Mouse (Mus musculus) gastrocnemius, postnatal 4 days (tissue): ENCODE measurements around the gene Gm11634. TPM values are rescaled to one million over a fixed set of nuclear protein-coding genes. Genes with fewer than 3 reads are reported as not detected.
A peak's percentile ranks its signal among the peaks of the same experiment; 100 is the strongest.
"Not testable (repeated sequence)": the region's sequence is repeated elsewhere in the genome, so short reads cannot be mapped to it uniquely, and the experiment has no call there.

Experiments
- DNase-seq, 2 experiments: peaks; one replicate each; pipeline ENCODE4 v3.0.0; 2021 to 2022; ENCODE audit warnings: low spot score in 2 of 2, mixed read lengths in 2 of 2
- long read RNA-seq, 2 experiments: library from polyadenylated mRNA; stranded (forward); transcript quantifications; one replicate each; pipeline ENCODE4 v2.0.0; 2021
- total RNA-seq, 2 experiments: library from RNA; stranded (reverse); gene quantifications; 2 replicates each; pipeline ENCODE4 v1.2.3; 2021

Gene Gm11634
- total RNA-seq = not detected
- long read RNA-seq, experiment 1 = 0 reads
- long read RNA-seq, experiment 2 = 0 reads

DNA sequence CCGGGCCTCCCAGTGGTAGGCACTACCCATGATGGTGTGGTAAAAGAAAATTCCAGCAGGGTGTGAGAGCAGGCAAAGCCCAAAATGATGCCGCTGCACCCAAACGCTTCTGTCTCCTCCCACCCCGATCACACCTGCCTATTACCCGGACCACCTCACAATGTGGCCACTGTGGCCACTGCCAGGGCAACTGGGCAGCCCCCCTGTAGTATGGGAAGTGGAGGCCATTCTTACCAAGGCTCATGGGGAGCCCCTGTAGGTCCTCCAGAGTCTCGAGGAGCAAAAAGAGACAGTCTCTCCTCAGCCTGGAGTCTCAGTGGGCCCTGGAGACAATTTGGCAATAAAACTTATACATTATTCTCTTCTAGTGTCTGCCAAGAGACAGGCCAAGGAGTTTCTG lies at the start of gene Gm11634:
Gene Gm11634, minus strand, starts transcription at position 101 of the 400 bp plus-strand sequence.
- DNase-seq = no peak

DNA sequence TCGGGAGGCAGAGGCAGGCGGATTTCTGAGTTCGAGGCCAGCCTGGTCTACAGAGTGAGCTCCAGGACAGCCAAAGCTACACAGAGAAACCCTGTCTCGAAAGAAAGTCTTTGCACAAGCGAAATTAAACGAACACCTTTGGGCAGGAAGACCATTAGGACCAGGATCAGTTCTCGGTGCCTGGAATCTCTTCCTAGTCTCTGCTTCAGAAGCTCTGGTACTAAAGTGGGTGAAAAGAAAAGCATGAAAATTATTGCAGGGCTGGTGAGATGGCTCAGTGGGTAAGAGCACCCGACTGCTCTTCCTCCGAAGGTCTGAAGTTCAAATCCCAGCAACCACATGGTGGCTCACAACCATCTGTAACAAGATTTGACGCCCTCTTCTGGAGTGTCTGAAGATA lies 48.0 kb upstream of the Gm11634 start:
- DNase-seq = not testable (repeated sequence)

DNA sequence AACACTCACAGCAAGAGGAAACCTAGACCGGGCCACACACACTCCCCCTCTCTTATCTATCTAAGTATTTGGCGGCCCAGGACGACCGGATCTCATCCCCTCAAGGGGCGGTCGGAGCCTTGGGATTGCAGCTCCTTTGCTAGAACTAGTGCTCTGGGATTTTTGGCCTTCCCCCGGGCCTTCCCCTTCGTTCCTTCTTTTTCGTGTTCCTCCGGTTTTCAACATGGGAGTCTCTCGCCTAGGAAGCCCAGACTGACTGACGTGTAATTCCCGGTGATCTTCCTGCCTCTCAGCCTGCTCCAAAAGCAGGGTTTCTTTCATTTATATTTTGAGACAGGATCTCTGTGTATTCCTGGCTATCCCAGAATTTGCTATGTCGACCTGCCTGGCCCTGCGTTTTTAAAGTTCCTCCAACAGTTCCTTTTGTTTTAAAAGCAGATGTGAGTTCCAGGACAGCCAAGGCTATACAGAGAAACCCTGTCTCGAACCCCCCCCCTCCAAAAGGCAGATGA lies 47.3 kb upstream of the Gm11634 start:
- DNase-seq = not testable (repeated sequence)

DNA sequence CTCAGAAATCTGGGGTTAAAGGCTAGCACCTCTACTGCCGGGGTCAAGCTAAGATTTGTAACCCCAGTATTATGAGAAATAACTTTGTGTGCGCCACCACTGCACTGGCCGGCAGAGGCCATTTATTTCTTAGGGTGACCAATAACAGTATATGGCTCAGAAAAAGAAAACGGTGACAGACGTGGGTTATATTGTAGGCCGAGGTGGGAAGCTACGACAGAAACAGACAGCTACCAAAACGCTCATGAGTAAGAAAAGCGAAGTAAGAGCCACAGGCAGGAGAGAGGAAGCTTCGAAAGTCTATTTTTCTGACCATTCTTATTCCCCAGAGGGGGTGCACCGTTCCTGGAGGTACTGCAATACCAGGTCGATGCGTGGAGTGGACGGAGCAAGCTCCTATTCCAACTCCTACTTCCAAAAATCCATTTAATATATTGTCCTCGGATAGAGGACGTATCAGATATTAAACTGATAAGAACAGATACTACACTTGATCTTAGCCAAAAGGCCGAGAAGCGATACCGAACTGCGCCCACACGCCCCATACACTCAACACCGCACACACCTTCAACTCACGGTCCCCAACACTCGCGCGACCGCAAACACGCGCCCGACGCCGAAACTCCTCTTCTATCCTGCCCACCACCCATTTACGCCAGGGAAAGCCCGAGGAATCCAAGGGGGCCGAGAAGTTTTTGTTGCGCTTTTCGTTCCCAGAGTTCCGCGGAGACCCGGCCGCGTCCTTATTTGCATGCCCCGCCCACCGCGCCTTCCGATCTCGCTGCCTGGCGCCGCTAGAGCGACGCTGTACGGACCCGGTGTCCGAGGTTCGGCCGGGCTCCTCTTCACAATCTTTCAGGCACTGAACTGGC lies 46.6 kb upstream of the Gm11634 start:
- peak; percentile 43 to 61 for DNase-seq

DNA sequence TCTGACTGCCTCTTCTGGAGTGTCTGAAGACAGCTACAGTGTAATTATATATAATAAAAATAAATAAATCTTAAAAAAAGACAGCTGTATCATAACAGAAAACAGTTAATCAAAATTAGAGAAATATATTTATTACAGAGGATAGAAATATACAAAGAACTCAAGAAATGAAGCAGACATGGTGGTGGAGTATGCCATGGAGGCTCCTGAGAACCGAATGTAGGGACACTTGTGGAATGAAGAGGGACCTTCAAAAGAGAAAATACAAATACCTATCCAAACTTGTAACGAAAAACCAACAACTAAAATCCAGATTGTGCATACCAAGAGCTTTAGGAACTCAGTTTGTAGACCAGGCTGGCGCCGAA lies 46.0 kb upstream of the Gm11634 start:
- DNase-seq = not testable (repeated sequence)

DNA sequence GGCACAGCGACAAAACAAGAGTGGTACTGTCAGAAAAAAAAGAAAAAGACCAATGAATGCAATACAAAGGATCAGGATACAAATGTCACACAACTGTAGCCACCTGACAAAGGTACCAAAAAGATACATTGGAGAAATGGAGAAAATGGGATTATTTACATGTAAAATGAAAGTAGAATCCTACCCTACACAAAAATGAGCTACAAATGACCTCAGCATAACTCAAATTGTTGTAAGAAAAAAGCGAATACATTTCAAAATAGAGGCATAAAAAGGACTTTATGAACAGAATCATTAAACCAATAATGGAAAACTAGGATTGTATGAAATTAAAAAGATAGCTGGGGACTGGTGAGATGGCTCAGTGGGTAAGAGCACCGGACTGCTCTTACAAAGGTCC lies 45.5 kb upstream of the Gm11634 start:
- no peak for DNase-seq

DNA sequence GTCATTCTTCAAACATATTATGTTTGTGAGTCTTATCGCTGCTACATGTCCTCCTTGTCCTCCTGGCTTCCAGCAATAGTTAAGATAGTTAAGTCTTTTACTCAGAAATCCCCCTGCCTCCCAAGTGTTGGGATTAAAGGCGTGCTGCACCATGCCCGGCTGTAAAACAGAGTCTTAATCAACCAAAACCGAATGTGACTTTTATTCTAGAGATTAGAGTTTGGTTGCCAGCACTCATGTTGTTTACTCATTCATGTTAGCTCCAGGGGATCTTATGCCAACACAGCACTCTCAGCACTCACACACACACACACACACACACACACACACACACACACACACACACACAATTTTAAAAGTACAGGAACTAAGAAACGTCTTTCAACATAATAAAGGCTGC lies 43.9 kb upstream of the Gm11634 start:
- DNase-seq = no peak

DNA sequence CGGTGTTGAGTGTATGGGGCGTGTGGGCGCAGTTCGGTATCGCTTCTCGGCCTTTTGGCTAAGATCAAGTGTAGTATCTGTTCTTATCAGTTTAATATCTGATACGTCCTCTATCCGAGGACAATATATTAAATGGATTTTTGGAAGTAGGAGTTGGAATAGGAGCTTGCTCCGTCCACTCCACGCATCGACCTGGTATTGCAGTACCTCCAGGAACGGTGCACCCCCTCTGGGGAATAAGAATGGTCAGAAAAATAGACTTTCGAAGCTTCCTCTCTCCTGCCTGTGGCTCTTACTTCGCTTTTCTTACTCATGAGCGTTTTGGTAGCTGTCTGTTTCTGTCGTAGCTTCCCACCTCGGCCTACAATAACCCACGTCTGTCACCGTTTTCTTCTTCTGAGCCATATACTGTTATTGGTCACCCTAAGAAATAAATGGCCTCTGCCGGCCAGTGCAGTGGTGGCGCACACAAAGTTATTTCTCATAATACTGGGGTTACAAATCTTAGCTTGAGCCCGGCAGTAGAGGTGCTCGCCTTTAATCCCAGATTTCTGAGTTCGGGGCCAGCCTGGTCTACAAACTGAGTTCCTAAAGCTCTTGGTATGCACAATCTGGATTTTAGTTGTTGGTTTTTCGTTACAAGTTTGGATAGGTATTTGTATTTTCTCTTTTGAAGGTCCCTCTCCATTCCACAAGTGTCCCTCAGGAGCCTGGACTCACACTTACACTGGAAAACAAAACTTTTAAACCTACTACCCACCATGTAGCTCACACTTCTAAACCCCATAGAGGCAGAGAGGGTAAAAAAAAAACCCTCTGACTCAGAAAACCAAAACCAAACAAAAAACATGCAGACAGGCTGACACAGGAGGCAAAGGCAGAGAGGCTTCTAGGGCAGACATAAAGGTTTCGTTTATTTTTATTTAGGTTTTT lies 42.9 kb upstream of the Gm11634 start:
- not testable (repeated sequence) for DNase-seq

DNA sequence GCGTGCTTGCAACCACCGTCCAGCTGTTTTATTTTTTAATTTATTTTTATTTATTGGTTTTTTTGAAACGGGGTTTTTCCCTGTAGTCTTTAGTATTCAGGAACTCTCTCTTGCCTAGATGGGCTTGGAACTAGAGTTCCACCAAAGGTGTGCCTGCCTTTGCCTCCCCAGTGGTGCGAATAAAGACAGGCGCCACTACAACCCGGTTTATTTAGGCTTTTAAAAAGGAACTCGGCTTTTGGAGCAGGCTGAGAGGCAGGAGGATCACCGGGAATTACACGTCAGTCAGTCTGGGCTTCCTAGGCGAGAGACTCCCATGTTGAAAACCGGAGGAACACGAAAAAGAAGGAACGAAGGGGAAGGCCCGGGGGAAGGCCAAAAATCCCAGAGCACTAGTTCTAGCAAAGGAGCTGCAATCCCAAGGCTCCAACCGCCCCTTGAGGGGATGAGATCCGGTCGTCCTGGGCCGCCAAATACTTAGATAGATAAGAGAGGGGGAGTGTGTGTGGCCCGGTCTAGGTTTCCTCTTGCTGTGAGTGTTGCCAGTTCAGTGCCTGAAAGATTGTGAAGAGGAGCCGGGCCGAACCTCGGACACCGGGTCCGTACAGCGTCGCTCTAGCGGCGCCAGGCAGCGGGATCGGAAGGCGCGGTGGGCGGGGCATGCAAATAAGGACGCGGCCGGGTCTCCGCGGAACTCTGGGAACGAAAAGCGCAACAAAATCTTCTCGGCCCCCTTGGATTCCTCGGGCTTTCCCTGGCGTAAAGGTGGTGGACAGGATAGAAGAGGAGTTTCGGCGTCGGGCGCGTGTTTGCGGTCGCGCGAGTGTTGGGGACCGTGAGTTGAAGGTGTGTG lies 42.0 kb upstream of the Gm11634 start:
- peak; percentile 70 to 80 for DNase-seq

DNA sequence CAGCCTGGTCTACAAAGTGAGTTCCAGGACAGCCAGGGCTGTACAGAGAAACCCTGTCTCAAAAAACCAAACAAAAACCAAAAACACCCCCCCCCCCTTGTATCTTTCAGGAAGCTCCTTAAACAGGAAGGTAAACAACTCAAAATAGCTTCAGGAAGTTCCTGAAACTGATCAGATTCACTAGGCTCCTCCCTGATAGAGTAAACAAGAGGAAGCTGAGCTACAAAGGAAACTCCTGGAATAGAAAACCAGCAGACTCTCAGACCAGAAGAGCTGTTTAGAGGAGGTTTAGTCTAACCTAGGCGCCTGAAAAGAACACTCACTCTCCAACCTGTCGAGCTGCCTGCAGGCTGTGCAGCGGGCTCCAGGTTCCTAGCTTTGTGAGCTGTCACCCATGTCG lies 40.7 kb upstream of the Gm11634 start:
- no peak for DNase-seq

DNA sequence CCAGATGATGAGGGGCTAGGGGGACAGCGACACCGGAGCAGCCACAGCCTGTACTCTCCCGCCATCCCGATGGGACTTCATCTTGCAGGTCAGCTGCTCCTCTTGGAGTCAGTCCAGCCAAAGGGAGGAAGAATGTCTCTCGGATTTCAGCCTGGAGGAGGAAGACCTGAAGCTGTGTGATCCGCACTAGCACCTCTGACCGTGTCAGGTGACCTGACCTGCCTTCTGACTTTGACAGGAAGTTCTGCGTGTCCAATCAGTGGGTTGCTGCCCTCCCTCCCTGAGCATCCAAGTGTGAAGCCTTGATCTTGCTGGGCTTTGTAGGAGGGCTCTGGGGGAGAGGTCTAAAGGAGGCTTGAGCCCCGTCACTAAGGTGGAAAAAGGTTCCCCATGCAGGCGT lies 36.6 kb upstream of the Gm11634 start:
- no peak for DNase-seq

DNA sequence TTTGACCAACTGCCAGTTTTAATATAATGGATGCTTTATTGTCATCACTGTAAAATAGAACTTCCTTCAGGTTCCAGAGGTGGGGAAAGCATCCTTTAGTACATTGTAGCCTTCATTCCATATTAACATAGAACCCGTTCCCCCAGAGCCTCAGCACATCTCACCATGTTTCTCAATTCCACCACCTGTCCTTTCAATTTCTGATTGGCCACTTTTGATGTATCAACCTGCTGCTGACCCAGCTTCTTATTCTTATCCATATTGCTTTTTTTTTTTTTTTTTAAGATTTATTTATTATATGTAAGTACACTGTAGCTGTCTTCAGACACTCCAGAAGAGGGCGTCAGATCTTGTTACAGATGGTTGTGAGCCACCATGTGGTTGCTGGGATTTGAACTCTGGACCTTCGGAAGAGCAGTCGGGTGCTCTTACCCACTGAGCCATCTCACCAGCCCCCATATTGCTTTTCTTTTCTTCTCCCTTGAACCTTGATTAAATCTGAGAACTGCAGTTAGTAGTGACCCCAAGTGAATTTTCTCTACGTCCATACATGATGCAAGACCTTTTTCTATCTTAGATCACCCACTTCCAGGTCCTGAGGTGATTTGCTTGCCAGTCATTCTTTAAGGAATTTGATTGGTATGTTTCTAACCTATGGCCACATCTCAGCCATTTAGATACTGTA lies 29.8 kb upstream of the Gm11634 start:
- DNase-seq = not testable (repeated sequence)

DNA sequence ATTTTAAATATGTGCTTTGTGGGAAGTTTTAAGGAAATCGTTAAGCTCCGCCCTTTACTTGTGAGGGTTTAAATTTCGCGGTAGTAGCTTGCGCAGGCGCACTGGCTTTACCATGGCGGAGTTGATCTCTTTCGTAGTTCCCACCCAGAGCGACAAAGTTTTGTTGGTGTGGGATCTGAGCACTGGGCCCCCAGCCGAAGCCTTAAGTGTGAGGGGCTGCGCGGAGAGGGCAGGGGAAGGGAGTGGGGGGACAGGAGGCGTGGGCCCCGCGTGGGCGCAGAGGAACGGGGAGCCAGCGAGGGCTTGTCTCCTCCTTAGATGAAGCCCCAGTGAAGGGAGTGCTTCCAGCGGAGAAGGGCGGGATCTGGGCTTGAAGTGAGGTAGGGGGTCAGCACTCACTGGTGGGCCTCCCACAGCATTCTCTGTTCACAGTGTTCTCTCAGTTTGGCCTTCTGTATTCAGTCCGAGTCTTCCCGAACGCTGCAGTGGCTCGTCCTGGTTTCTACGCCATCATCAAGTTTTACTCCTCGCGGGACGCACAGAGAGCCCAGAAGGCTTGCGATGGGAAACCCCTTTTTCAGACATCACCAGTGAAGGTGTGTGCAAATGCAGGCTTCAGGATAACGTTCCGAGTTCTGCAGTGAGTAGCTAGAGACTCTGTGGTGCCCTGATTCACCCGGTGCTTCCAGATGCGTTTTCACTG lies 29.0 kb upstream of the Gm11634 start:
- DNase-seq = peak; percentile 74 to 89

DNA sequence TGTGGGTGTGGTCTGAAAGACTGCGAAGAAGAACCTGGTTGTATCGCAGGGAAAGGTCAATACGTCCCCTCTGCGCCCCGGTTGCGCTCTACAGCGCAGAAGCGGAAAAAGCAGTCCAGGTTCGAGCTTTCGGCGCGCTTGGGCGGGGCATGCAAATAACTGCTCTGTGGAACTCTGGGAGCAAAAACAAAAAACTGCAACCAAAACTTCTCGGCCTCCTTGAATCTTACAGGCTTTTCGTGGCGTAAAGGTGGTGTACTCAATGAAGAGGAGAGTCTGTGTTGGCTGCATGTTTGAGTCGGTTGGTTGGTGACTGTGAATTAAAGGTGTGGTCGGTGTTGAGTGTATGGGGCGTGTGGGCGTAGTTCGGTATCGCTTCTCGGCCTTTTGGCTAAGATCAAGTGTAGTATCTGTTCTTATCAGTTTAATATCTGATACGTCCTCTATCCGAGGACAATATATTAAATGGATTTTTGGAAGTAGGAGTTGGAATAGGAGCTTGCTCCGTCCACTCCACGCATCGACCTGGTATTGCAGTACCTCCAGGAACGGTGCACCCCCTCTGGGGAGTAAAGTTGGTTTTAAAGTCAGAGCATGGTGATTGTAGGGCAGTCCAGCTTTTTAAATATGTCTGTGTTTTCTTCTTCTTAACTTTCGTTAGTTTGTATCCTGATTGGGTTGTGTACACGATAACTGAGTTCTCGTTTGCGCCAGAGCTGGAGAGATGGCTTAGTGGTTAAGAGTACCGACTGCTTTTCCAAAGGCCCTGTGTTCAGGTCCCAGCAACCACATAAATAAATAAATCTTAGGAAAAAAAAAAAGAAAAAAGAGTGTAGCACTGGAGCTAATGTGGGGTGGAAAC lies 28.2 kb upstream of the Gm11634 start, which contains the start of gene Rdm1:
Gene Rdm1, plus strand, starts transcription at position 201 of the 862 bp plus-strand sequence.
- DNase-seq = peak; percentile 42 to 79

DNA sequence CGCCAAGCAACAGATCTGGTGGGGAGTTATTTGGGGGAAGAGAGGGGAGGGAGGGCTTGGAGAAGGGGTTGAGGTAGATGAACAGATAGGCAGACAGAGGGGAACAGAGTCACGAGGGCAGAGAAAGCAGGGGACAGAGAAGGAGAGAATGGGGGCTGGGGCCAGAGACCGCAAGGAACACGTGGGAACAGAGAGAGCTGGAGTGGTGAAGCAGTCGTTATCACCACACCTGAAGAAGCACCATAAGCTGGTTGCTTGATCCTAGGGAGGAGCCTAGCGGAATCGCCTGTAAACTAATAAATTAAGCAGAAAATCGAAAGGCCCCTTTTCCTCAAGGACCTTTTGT lies 27.6 kb upstream of the Gm11634 start:
- DNase-seq = no peak

DNA sequence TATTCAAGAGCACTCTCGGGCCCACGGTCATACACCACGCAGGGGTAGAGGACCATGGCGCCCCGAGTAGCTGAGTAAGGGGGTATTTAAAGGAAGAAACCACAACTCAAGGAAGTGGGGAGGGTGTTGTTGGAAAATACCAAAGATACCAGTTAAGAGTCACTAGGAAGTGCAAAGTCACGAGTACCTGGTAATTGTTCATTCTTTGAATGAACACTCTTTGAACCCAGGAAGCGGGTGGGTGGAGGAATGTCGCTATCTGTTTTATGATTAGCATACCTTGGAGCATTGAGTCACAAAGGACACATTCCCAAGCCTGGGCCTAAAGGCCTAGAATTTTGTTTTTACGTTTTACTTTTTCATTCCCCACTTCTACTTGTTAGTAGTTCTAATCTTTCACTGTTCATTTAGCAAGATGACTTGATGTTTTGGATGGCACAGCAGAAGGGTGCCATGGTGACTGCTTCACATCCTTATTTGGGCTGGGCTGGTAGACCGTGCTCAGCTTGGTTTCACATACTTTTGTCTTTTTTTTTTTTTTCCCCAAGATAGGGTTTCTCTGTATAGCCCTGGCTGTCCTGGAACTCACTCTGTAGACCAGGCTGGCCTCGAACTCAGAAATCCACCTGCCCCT lies 21.1 kb upstream of the Gm11634 start:
- not testable (repeated sequence) for DNase-seq

DNA sequence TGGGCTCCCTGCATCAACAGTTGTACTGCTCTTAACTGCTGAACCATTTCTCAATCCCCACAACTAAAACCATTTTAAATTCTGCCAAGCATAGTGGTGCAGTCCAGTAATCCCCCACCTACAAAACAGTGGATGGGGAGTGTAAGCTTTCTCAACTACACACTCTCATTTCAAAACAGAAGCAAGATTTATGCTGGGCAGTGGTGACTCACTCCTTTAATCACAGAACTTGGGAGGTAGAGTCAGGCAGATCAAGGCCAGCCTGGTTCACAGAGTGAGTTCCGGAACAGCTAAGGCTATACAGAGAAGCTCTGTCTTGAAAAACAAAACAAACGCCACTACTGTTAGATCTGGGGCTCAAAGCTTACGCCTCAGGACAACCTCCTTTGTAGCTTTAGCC lies 19.5 kb upstream of the Gm11634 start:
- DNase-seq = no peak

DNA sequence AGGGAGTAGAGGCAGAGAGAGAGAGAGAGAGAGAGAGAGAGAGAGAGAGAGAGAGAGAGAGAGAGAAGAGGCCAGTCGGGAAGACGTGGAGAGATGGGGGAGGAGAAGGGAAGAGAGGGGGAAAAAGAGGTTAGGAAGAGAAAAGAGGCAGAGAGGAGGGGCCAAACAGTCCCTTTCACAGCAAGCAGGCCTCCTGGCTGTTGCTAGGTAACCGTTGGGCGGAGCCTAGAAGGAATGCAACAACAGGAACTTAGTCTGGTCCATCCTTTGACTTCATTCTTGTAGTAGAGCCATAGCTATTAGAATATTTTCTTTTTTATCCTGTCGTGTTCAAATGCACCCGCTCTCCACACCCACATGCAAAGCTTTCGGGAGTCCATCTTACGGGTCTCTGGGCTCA lies 18.8 kb upstream of the Gm11634 start:
- DNase-seq = no peak
